Mouse (Mus musculus) inflammation-experienced regulatory T-cells, adult 6 months (primary cell): ENCODE results near the gene Robo4. TPM values are rescaled to one million over a fixed set of nuclear protein-coding genes. Genes with fewer than 3 reads are reported as not detected.

Experiments
- ATAC-seq: one replicate; pipeline ENCODE4 v1.8.0; 2017
- polyA plus RNA-seq, 3 experiments: library from polyadenylated mRNA; unstranded; fragments of 100-300 nt; shearing (Covaris generic); gene quantifications; one replicate each; pipeline ENCODE4 v1.2.1; 2017

Robo4 gene
- not detected for polyA plus RNA-seq

- no peak for ATAC-seq
These were observed at the start of gene Robo4 for GRCm38 (mm10) chr9:37401802-37402201. TSS of gene Robo4 (plus strand) at chr9:37401897.

- ATAC-seq = peak; percentile 47
These were observed 47.2 kb upstream of the Robo4 start for GRCm38 (mm10) chr9:37354485-37354884.

- ATAC-seq = no peak
These were observed 42.9 kb upstream of the Robo4 start for GRCm38 (mm10) chr9:37358713-37359330.

GRCm38 (mm10) chr9:37359331-37360220, 42.1 kb upstream of the Robo4 start:
- ATAC-seq = no peak

GRCm38 (mm10) chr9:37362084-37362483, 39.6 kb upstream of the Robo4 start:
- ATAC-seq = no peak

GRCm38 (mm10) chr9:37362881-37363280, 38.8 kb upstream of the Robo4 start:
- ATAC-seq = no peak

GRCm38 (mm10) chr9:37363551-37363950, 38.1 kb upstream of the Robo4 start:
- ATAC-seq = no peak

- ATAC-seq = no peak
These were observed 37.3 kb upstream of the Robo4 start for GRCm38 (mm10) chr9:37364392-37364791.

- no peak for ATAC-seq
These were observed 36.0 kb upstream of the Robo4 start for GRCm38 (mm10) chr9:37365706-37366105.

GRCm38 (mm10) chr9:37367301-37368080, 34.2 kb upstream of the Robo4 start, which contains the start of gene Hepacam:
TSS of gene Hepacam (plus strand) at chr9:37367351.
- no peak for ATAC-seq

GRCm38 (mm10) chr9:37368081-37368830, 33.4 kb upstream of the Robo4 start:
- ATAC-seq = no peak

GRCm38 (mm10) chr9:37368860-37369259, 32.8 kb upstream of the Robo4 start:
- ATAC-seq = no peak

GRCm38 (mm10) chr9:37371232-37371801, 30.4 kb upstream of the Robo4 start:
- ATAC-seq = no peak

- no peak for ATAC-seq
These were observed 26.0 kb upstream of the Robo4 start for GRCm38 (mm10) chr9:37375718-37376117.

- ATAC-seq = no peak
These were observed 18.5 kb upstream of the Robo4 start for GRCm38 (mm10) chr9:37383161-37383560.

- ATAC-seq = no peak
These were observed 17.2 kb upstream of the Robo4 start for GRCm38 (mm10) chr9:37384284-37385182.

- no peak for ATAC-seq
These were observed 10.8 kb upstream of the Robo4 start for GRCm38 (mm10) chr9:37390891-37391290.

GRCm38 (mm10) chr9:37392071-37392470, 9.6 kb upstream of the Robo4 start:
- no peak for ATAC-seq

GRCm38 (mm10) chr9:37393482-37394131, 8.1 kb upstream of the Robo4 start:
- no peak for ATAC-seq

- no peak for ATAC-seq
These were observed 1.1 kb upstream of the Robo4 start for GRCm38 (mm10) chr9:37400585-37400984.
